Mouse (Mus musculus) cerebellum, adult 11-12 months (tissue): ENCODE data around the gene Olfr1445.

Experiments used
- DNase-seq: peaks from one replicate; pipeline ENCODE4 v3.0.0; 2022

Olfr1445 gene

DNA sequence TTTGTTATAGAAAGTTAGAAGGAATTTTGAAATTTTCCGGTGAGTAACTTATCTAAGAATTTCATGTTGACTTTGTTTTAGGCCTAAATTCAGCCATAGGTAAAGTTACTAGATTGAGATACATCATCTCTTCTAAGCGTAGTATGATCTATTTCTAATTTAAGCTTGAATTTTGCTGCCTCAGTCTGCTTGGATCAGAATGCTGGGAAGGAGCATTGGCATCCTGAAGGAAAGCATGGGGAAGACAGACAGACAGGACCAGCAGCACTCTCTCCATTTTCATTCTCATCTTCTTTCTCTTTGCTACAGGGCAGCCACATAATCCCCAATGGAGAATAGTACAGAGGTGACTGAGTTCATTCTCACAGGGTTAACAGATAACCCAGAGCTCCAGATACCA is at the start of gene Olfr1445:
Gene Olfr1445 (plus strand): TSS at position 301 of the 400 bp plus-strand sequence.
- DNase-seq, result no peak

DNA sequence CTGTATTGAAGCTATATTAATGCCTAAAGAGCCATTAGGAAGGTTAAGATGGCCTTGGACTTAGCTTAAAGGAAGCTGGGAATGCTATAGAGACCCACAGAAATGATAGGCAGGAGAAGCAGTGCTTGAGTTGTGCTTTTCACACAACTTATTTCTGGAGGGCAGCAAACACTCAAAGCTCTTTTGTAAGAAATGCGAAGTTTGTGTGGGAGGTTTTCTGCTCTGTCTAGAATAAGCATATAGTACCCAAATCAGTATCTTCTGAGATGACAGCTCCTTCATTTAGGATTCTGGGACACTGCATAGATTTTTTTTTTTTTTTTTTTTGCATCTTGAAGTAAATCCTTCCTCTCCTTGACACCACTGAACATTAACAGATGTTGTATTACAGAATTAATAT is 45.1 kb upstream of the Olfr1445 start:
- DNase-seq, result no peak

DNA sequence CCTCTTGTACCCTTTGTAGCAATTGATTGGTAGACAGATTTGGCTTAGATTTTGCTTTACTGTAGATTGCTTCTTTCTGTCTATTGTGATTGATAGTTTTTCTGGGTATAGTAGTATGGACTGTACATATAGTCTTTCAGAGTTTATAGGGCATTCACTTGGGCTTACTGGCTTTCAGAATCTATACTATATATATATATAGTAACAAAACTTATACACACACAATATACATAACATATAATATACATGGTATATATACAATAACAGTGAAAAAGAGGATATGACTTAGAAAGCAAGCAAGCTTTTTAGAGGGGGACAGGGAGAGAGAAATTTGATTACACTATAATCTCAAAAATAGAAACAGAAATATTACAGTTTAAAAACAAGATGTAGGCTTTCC is 37.3 kb upstream of the Olfr1445 start, which contains the start of gene Gm5244:
Gene Gm5244 (plus strand): TSS at position 301 of the 400 bp plus-strand sequence.
- DNase-seq, result no peak

DNA sequence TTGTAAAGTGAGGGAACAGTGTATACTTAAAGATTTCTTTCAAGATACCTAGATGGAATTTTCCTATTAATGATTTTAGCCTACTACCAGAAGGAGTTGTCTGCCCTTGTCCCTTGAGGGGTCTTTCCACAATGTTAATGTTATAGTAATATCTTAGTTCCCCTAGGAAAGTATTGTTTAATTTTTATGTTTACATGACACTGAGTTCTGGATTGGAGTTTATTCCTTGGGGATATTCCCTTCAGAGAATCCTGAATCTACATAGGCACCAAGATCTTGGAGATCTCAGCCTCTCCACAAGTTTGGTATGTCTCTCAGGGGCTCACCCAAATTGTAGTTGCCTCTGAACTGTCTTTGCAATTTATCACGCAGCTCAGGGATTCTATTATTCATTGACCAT is 26.7 kb upstream of the Olfr1445 start, which contains the start of gene Olfr1444:
Gene Olfr1444 (plus strand): TSS at position 301 of the 400 bp plus-strand sequence.
- no peak for DNase-seq

DNA sequence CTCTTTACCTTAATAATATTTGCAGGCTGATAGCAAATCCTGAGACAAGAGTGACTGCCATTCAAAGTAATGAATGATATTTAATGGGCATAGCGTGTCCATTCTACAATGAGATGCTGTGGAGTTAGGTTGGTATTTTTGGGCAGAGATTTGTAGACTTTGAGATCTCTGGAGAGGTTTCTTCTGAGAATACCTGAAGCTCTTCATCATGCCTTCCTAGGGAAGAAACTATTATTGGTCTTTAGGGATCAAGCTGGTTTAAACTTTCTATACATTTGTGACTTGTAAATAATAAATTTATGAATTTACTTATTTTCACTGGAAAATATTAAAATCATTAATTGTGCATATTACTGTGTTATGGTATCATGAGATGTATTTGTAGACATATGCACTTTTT is 9.8 kb downstream of the Olfr1445 start, which contains the start of gene Olfr1446:
Gene Olfr1446 (minus strand): TSS at position 101 of the 400 bp plus-strand sequence.
- DNase-seq, result no peak

DNA sequence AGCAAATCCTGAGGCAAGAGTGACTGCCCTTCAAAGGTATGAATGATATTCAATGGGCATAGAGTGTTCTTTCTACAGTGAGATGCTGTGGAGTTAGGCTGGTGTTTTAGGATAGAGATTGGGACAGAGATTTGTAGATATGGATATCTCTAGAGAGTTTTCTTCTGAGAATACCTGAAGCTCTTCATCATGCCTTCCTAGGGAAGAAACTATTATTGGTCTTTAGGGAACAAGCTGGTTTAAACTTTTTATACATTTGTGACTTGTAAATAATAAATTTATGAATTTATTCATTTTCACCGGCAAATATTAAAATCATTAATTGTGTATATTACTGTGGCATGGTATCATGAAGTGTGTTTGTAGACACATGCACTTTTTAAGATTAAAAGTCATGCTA is 20.0 kb downstream of the Olfr1445 start, which contains the start of gene Olfr1447:
Gene Olfr1447 (minus strand): TSS at position 101 of the 400 bp plus-strand sequence.
- no peak for DNase-seq

DNA sequence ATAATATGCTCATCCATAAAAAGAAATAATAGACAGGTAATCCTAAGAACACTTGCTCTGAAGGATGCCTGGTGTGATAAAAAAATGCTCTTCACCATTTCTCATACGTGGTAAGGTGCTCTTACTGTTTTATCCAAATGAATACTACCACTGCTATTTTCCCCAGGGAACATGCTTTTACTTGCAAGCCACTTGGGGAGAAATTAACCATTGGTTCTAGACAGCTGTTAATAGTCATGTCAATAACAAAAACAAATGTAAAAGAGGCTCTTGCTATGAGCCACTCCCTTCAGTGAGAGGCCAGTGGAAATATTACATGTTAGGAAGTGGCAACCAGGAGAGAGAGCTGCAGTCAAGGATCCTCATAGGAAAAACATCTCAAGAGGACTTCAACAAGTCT is 40.7 kb downstream of the Olfr1445 start, which contains the start of gene Olfr1448:
Gene Olfr1448 (minus strand): TSS at position 101 of the 400 bp plus-strand sequence.
- DNase-seq, result no peak

DNA sequence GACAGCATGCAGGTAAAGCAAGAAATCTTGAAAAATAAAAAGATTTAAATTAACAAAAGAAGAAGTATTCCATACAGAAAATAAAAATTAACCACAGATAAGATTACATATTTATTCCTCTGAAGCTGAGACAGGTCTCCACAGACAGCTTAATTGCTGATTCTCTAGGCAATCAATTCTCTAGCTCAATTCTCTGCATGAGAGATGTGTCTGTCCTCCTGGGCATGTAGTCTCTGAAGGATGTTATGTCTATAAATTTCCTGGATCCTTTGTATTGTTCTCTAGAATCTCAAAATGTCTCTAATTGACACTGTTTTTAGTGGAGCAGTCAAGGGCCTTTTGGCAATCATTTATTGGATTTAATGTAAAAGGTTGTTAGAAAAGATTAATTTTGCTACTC is 46.9 kb downstream of the Olfr1445 start, which contains the start of gene Olfr1449:
Gene Olfr1449 (plus strand): TSS at position 301 of the 400 bp plus-strand sequence.
- DNase-seq, result no peak
